Mouse (Mus musculus) erythroid progenitor cell, adult 5-6 weeks (primary cell): Measurements from ENCODE around the gene Ren1. TPM values are rescaled to one million over a fixed set of nuclear protein-coding genes. Genes with fewer than 3 reads are reported as not detected.

Source experiments
- ATAC-seq: replicated peaks from 2 replicates; pipeline ENCODE4 v1.8.0; 2016; ENCODE audit warnings: moderate number of reproducible peaks, mild to moderate bottlenecking, moderate TSS enrichment, inconsistent platforms; ENCODE audit not compliant: poor library complexity, low FRiP score, severe bottlenecking
- total RNA-seq, 2 experiments: library from RNA; stranded (forward) in 1 of 2; stranded (reverse) in 1 of 2; fragments of 150-400 nt in 1 of 2; fragments of 186-747, 209-891 nt in 1 of 2; gene quantifications; 2 replicates each; pipeline versions ENCODE4 v1.2.3 to v1.2.4; 2015 to 2017; ENCODE audit warnings: low replicate concordance in 2 of 2

The Ren1 gene
- not detected in 2 replicates for total RNA-seq (2015; ENCODE audit: low replicate concordance)
- not detected in 2 replicates for total RNA-seq (2017; ENCODE audit: low replicate concordance)

GRCm38 (mm10) chr1:133350210-133350609 is at the start of gene Ren1:
Gene Ren1 (plus strand): TSS chr1:133350510.
- ATAC-seq = no peak

- no peak for ATAC-seq
These were observed 47.8 kb upstream of the Ren1 start for GRCm38 (mm10) chr1:133302540-133302939.

- 0 out of 2 replicates have a peak, but pooled peaks have one; percentile 49 for ATAC-seq
These were observed 43.5 kb upstream of the Ren1 start for GRCm38 (mm10) chr1:133306842-133307241.

- ATAC-seq = 0 out of 2 replicates have a peak, but pooled peaks have one; percentile 47
These were observed 43.0 kb upstream of the Ren1 start for GRCm38 (mm10) chr1:133307318-133307717.

- no peak for ATAC-seq
These were observed 40.5 kb upstream of the Ren1 start, which contains the start of gene Golt1a for GRCm38 (mm10) chr1:133309652-133310267. Gene Golt1a (plus strand): TSS chr1:133309800.

- no peak for ATAC-seq
These were observed 39.1 kb upstream of the Ren1 start for GRCm38 (mm10) chr1:133311240-133311639.

GRCm38 (mm10) chr1:133311946-133312345 is 38.4 kb upstream of the Ren1 start:
- ATAC-seq = no peak

GRCm38 (mm10) chr1:133314364-133314763 is 35.9 kb upstream of the Ren1 start:
- ATAC-seq = no peak

- ATAC-seq = no peak
These were observed 34.5 kb upstream of the Ren1 start for GRCm38 (mm10) chr1:133315775-133316174.

GRCm38 (mm10) chr1:133316577-133316976 is 33.7 kb upstream of the Ren1 start:
- ATAC-seq = no peak

GRCm38 (mm10) chr1:133317149-133317548 is 33.2 kb upstream of the Ren1 start:
- ATAC-seq = no peak

GRCm38 (mm10) chr1:133321267-133321925 is 28.9 kb upstream of the Ren1 start, which contains the start of gene Kiss1:
Gene Kiss1 (plus strand): TSS chr1:133321875.
- no peak for ATAC-seq

GRCm38 (mm10) chr1:133323333-133323732 is 27.0 kb upstream of the Ren1 start:
- no peak for ATAC-seq

GRCm38 (mm10) chr1:133325951-133326350 is 24.4 kb upstream of the Ren1 start:
- ATAC-seq = no peak

- no peak for ATAC-seq
These were observed 23.2 kb upstream of the Ren1 start for GRCm38 (mm10) chr1:133327094-133327493.

- no peak for ATAC-seq
These were observed 22.0 kb upstream of the Ren1 start for GRCm38 (mm10) chr1:133328299-133328795.

- no peak for ATAC-seq
These were observed 21.2 kb upstream of the Ren1 start for GRCm38 (mm10) chr1:133328896-133329637.

GRCm38 (mm10) chr1:133329638-133329964 is 20.7 kb upstream of the Ren1 start:
- ATAC-seq = no peak

GRCm38 (mm10) chr1:133331142-133331541 is 19.2 kb upstream of the Ren1 start:
- ATAC-seq = no peak

GRCm38 (mm10) chr1:133332656-133333430 is 17.5 kb upstream of the Ren1 start:
- no peak for ATAC-seq
